Mouse (Mus musculus) limb, embryonic 13.5 days (tissue): ENCODE measurements around the gene Utp11. TPM values are rescaled to one million over a fixed set of nuclear protein-coding genes. Genes with fewer than 3 reads are reported as not detected.

ENCODE experiments used
- ATAC-seq: fragments of 200-750 bp; cut with Nextera tagmentation; 2 replicates; pipeline ENCODE4 v1.8.0; 2017; ENCODE audit warnings: low read depth, moderate number of reproducible peaks, moderate TSS enrichment; ENCODE audit not compliant: low FRiP score
- H3K27ac ChIP-seq: fragments of 300-500 bp; sonication (generic); 2 replicates; pipeline ENCODE4 v1.5.1; 2015; ENCODE audit warnings: inconsistent platforms, mild to moderate bottlenecking, moderate library complexity
- H3K27me3 ChIP-seq: fragments of 300-500 bp; sonication (generic); 2 replicates; pipeline ENCODE4 v1.6.1; 2015; ENCODE audit warnings: mild to moderate bottlenecking, inconsistent platforms
- H3K36me3 ChIP-seq: fragments of 300-500 bp; sonication (generic); 2 replicates; pipeline ENCODE4 v1.6.1; 2015; ENCODE audit warnings: inconsistent platforms, mild to moderate bottlenecking, moderate library complexity
- H3K4me1 ChIP-seq: fragments of 300-500 bp; sonication (generic); 2 replicates; pipeline ENCODE4 v1.6.1; 2015; ENCODE audit warnings: inconsistent platforms
- H3K4me2 ChIP-seq: fragments of 300-500 bp; sonication (generic); replicated peaks from 2 replicates; pipeline ENCODE4 v1.6.1; 2015; ENCODE audit warnings: inconsistent platforms, mild to moderate bottlenecking, moderate library complexity
- H3K4me3 ChIP-seq: fragments of 300-500 bp; sonication (generic); 2 replicates; pipeline ENCODE4 v1.5.1; 2015; ENCODE audit warnings: moderate library complexity, mild to moderate bottlenecking, inconsistent platforms
- H3K9ac ChIP-seq: fragments of 300-500 bp; sonication (generic); 2 replicates; pipeline ENCODE4 v1.6.1; 2015; ENCODE audit warnings: mild to moderate bottlenecking, inconsistent platforms
- H3K9me3 ChIP-seq: fragments of 300-500 bp; sonication (generic); 2 replicates; pipeline ENCODE4 v1.6.1; 2016; ENCODE audit warnings: inconsistent platforms
- whole genome bisulfite sequencing: fragments of 180-500 bp; shearing (Covaris S2); methylation state at CpG from one replicate; pipeline ENCODE4 v1.1.7; 2015; 5-methylcytosine and 5-hydroxymethylcytosine counted together
- microRNA counts: library from miRNA; unstranded; fragments of <30 nt; microRNA quantifications from one replicate; lab custom pipeline; 2016
- microRNA-seq: library from miRNA; unstranded; fragments of <30 nt; microRNA quantifications from one replicate; pipeline ENCODE4, GENCODE M21; 2016
- polyA plus RNA-seq: library from polyadenylated mRNA; unstranded; fragments of >200 nt; fragmentation: Nextera tagmentation; extraction: Ambion mirVana; gene quantifications from 2 replicates; pipeline ENCODE4 v1.2.1, GENCODE M21; 2015

Gene Utp11
- polyA plus RNA-seq, 1 experiment from 2014 or later: 84.4 TPM

DNA sequence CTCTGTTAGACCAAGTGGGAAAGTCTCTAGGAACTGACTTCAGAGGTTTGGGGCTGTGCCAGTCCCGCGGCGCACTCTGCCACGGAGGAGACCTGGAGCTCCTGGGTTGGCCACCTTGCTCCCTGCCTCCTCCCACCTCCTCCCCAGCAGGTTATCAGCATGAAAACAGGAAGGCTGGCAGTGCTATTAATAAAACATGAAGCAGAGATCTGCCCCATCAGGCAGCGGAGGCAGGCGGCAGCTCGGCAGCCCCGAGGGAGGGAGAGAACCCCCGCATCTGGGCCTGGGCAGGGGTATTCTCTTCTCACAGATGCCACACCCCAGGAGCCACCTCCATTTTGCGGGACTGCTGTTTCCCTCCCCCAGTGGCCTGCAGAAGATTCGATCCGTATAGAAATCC is 53.7 kb downstream of the Utp11 start:
- Histone ChIP-seq H3K4me2 (no peak overlapping the region), H3K9me3 (no peaks in the 10 kb centered on the region), H3K36me3 (no peaks in the 10 kb centered on the region), H3K4me1 (no peaks in the 10 kb centered on the region), H3K9ac (no peak overlapping the region), H3K4me3 (no peak overlapping the region), H3K27ac (no peak overlapping the region), H3K27me3 (peaks cover 66% of the 10 kb centered on the region)
- no peak for ATAC-seq
- 21% methylated on average over 12 of the region's 12 CpGs for WGBS

- WGBS: 6% methylated on average over 9 of the region's 9 CpGs
- no peak overlapping the region for H3K4me2 ChIP-seq
These were observed 60.1 kb downstream of the Utp11 start for GRCm38 (mm10) chr4:124633281-124633680.

DNA sequence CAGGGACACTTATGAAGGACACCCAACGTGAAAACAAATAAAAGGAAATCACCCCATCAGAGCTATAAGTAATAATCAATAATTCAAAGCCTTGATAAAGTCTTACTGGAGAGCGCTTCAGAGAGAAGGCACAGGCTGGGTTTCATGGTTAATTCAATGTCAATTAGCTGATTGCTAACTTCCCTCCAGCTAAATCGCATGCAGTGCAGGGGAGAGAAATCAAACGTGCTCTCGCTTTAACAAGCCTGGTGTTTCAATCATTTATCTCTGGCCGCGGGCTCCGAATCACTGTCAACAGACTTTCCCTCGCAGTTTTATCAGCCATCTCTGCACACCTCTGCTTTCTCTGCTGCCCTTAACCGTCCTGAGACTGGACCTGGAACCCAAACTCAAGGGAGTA is 60.5 kb downstream of the Utp11 start:
- ATAC-seq: no peak
- H3K4me1 ChIP-seq: no peaks in the 10 kb centered on the region
- H3K4me3 ChIP-seq: no peak overlapping the region
- H3K27ac ChIP-seq: no peak overlapping the region
- H3K36me3 ChIP-seq: no peaks in the 10 kb centered on the region
- 78% methylated on average over 10 of the region's 10 CpGs for WGBS
- H3K9ac ChIP-seq: no peak overlapping the region
- H3K27me3 ChIP-seq: peaks cover 22% of the 10 kb centered on the region; the same call in 1 of the 2 replicates
- H3K9me3 ChIP-seq: no peaks in the 10 kb centered on the region
- no peak overlapping the region for H3K4me2 ChIP-seq

More at GRCm38 (mm10) chr4:124633281-124633680, 60.1 kb downstream of the Utp11 start:
- Histone ChIP-seq H3K27ac (no peak overlapping the region), H3K27me3 (peaks cover 26% of the 10 kb centered on the region; the same call in 1 of the 2 replicates), H3K4me3 (no peak overlapping the region), H3K9me3 (no peaks in the 10 kb centered on the region), H3K9ac (no peak overlapping the region), H3K4me1 (no peaks in the 10 kb centered on the region), H3K36me3 (no peaks in the 10 kb centered on the region)
- ATAC-seq: no peak

DNA sequence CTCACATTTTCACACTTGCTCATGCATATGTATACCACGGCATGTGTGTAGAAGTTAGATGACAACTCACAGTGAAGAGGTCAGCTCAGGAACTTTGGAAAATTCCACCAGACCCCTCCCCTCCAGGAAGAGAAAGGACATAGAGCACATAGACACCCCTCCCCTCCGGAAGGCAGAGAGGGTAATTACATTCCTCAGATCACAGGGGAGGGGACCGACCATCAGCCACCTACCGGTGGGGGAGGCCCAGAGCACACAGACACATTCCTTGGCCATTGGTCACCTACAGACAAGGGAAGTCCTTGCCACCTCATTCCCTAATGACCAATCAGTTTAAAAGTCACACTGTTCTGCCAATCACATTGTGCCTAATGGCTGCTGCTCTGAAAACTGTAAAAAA is 61.9 kb downstream of the Utp11 start:
- Histone ChIP-seq H3K9ac (no peak overlapping the region), H3K4me1 (no peaks in the 10 kb centered on the region), H3K4me3 (no peak overlapping the region), H3K4me2 (no peak overlapping the region), H3K27ac (no peak overlapping the region), H3K27me3 (peaks cover 9% of the 10 kb centered on the region; the same call in 1 of the 2 replicates), H3K36me3 (no peaks in the 10 kb centered on the region), H3K9me3 (no peaks in the 10 kb centered on the region)
- ATAC-seq: no peak
- WGBS: 33% methylated on average over 4 of the region's 4 CpGs

MicroRNAs within 50 kb of the gene (microRNA counts, 519-probe panel; counts per million panel counts)
- microRNA mmu-miR-697 (lab: Ali Mortazavi, UCI): not detected

Small RNA genes lying within 50 kb of the gene (microRNA-seq; reads per million reads assigned to microRNA genes)
- gene Gm24721 (not detected), gene Mir697 (not detected)

Other genes with a start within 250 kb of the Utp11 start
- 0.23 TPM in 2 replicates for gene 3100002H09Rik, start 82.8 kb downstream of the Utp11 start, polyA plus RNA-seq
- 0.75 and 0.99 TPM in 2 replicates for gene Pou3f1, start 36.8 kb downstream of the Utp11 start, polyA plus RNA-seq
- gene Fhl3, start 7.1 kb upstream of the Utp11 start, polyA plus RNA-seq: 19.9 and 23.8 TPM in 2 replicates
- gene Sf3a3, start 21.2 kb upstream of the Utp11 start, polyA plus RNA-seq: 180 and 188 TPM in 2 replicates
- 24.6 and 25.2 TPM in 2 replicates for gene Inpp5b, start 48.2 kb upstream of the Utp11 start, polyA plus RNA-seq
- gene Mtf1, start 108.5 kb upstream of the Utp11 start, polyA plus RNA-seq: 12.1 and 14.0 TPM in 2 replicates
- gene Yrdc, start 157.1 kb upstream of the Utp11 start, polyA plus RNA-seq: 32.1 and 37.1 TPM in 2 replicates
- 55.0 and 56.9 TPM in 2 replicates for gene 1110065P20Rik, start 157.6 kb upstream of the Utp11 start, polyA plus RNA-seq
- 0.67 and 0.70 TPM in 2 replicates for gene Maneal, start 168.6 kb upstream of the Utp11 start, polyA plus RNA-seq
- gene Epha10, start 187.3 kb upstream of the Utp11 start, polyA plus RNA-seq: 0.08 and 0.17 TPM in 2 replicates
- 16.5 and 19.8 TPM in 2 replicates for gene 9930104L06Rik, start 243.4 kb upstream of the Utp11 start, polyA plus RNA-seq
- 128 and 130 TPM in 2 replicates for gene Cdca8, start 245.7 kb upstream of the Utp11 start, polyA plus RNA-seq